Mouse (Mus musculus) frontal cortex, postnatal 10 days (tissue): ENCODE data around the gene Flvcr1.
A peak's percentile ranks its signal among the peaks of the same experiment; 100 is the strongest.

Experiments
- DNase-seq, 2 experiments: peaks; one replicate each; pipeline ENCODE4 v3.0.0; 2022; ENCODE audit warnings: low spot score in 2 of 2, mixed read lengths in 1 of 2

Flvcr1 gene

GRCm38 (mm10) chr1:191026021-191026713 is at the start of gene Flvcr1:
Gene Flvcr1, minus strand, starts transcription at chr1:191026158.
- peak; percentile 99 for DNase-seq

- peak in 1 of 2 experiments; percentile 40 for DNase-seq
Observed at GRCm38 (mm10) chr1:191075199-191075883, 49.4 kb upstream of the Flvcr1 start.

- no peak for DNase-seq
Observed at GRCm38 (mm10) chr1:191073486-191073885, 47.5 kb upstream of the Flvcr1 start.

GRCm38 (mm10) chr1:191073001-191073400 is 47.0 kb upstream of the Flvcr1 start:
- DNase-seq: no peak

GRCm38 (mm10) chr1:191072329-191072913 is 46.5 kb upstream of the Flvcr1 start:
- no peak for DNase-seq

GRCm38 (mm10) chr1:191071613-191072012 is 45.7 kb upstream of the Flvcr1 start:
- no peak for DNase-seq

- no peak for DNase-seq
Observed at GRCm38 (mm10) chr1:191070259-191070658, 44.3 kb upstream of the Flvcr1 start.

- no peak for DNase-seq
Observed at GRCm38 (mm10) chr1:191068377-191068776, 42.4 kb upstream of the Flvcr1 start.

GRCm38 (mm10) chr1:191065188-191065587 is 39.2 kb upstream of the Flvcr1 start:
- no peak for DNase-seq

GRCm38 (mm10) chr1:191064535-191064934 is 38.6 kb upstream of the Flvcr1 start:
- no peak for DNase-seq

- no peak for DNase-seq
Observed at GRCm38 (mm10) chr1:191063700-191064099, 37.7 kb upstream of the Flvcr1 start.

GRCm38 (mm10) chr1:191062781-191063485 is 37.0 kb upstream of the Flvcr1 start, which contains the start of the genes Tatdn3 and Nsl1:
Gene Tatdn3, minus strand, starts transcription at chr1:191062932.
Gene Nsl1, plus strand, starts transcription at chr1:191063012.
- peak; percentile 81 to 90 for DNase-seq

GRCm38 (mm10) chr1:191062241-191062780 is 36.4 kb upstream of the Flvcr1 start:
- DNase-seq: no peak

- DNase-seq: no peak
Observed at GRCm38 (mm10) chr1:191057461-191057860, 31.5 kb upstream of the Flvcr1 start.

- DNase-seq: no peak
Observed at GRCm38 (mm10) chr1:191055533-191055873, 29.5 kb upstream of the Flvcr1 start.

GRCm38 (mm10) chr1:191054870-191055532 is 29.0 kb upstream of the Flvcr1 start:
- no peak for DNase-seq

GRCm38 (mm10) chr1:191053555-191053954 is 27.6 kb upstream of the Flvcr1 start:
- DNase-seq: no peak

- no peak for DNase-seq
Observed at GRCm38 (mm10) chr1:191046231-191046824, 20.4 kb upstream of the Flvcr1 start.

GRCm38 (mm10) chr1:191045264-191045663 is 19.3 kb upstream of the Flvcr1 start:
- DNase-seq: no peak

- no peak for DNase-seq
Observed at GRCm38 (mm10) chr1:191042688-191043087, 16.7 kb upstream of the Flvcr1 start.

- DNase-seq: no peak
Observed at GRCm38 (mm10) chr1:191042106-191042505, 16.1 kb upstream of the Flvcr1 start.
